Mouse (Mus musculus): ENCODE measurements at regions not wholly inside any gene's neighbourhood (a gene's known extent, or its start where the extent isn't known, plus 50 kb on each side); places are given as distances from the start of the nearest gene placed in this dataset.
"Not testable (repeated sequence)": the region's sequence is repeated elsewhere in the genome, so short reads cannot be mapped to it uniquely, and the experiment has no call there.

- TF ChIP-seq HCFC1 (IDR thresholded peaks at IDR 0.05; ENCODE audit: borderline replicate concordance, insufficient read depth, low read length); MAFK (IDR thresholded peaks at IDR 0.05; ENCODE audit: insufficient read depth, low read depth, low read length); ZNF384 (IDR thresholded peaks at IDR 0.05; ENCODE audit: low read depth, low read length); CHD2 (IDR thresholded peaks at IDR 0.05; ENCODE audit: low read depth, low read length); ZC3H11A (IDR thresholded peaks at IDR 0.05; ENCODE audit: borderline replicate concordance, low read depth, low read length): not testable (repeated sequence)
These were observed 56.0 kb upstream of the Gm15446 start for GRCm38 (mm10) chr5:109867221-109867620.

All from ES-E14 (cell line).